Mouse (Mus musculus) spleen, adult 2 months (tissue): ENCODE results near the gene Kif22.

Experiments used
- CTCF ChIP-seq: fragments of 200-500 bp; IDR thresholded peaks from 2 replicates; pipeline ENCODE4 v1.5.1; 2011; ENCODE audit warnings: mild to moderate bottlenecking, inconsistent platforms; ENCODE audit not compliant: insufficient read depth, insufficient read length, insufficient replicate concordance; ENCODE audit errors: extremely low read depth
- POLR2A ChIP-seq: fragments of 200-500 bp; IDR thresholded peaks from 2 replicates; pipeline ENCODE4 v1.6.1; 2011; ENCODE audit warnings: low read depth, low read length, inconsistent platforms

GRCm38 (mm10) chr7:127021563-127022527 is 20.4 kb downstream of the Kif22 start:
- TF ChIP-seq POLR2A: no peak
- TF ChIP-seq CTCF: no peak
